Mouse (Mus musculus) heart, postnatal 10 days (tissue): ENCODE results near the gene Lypd1. TPM values are rescaled to one million over a fixed set of nuclear protein-coding genes. Genes with fewer than 3 reads are reported as not detected.

Experiments
- total RNA-seq, 2 experiments: library from RNA; stranded (reverse); gene quantifications; 2 replicates each; pipeline ENCODE4 v1.2.3; 2021

Lypd1 gene
- total RNA-seq, 2 experiments from 2014 or later = 0.57 to 0.60 TPM

Other genes with a start within 250 kb of the Lypd1 start
- 1 to 10 TPM in 1 of 2 experiments, under 1 TPM in 1; 0.69 to 1.0 TPM for gene Gpr39, start 236.1 kb downstream of the Lypd1 start, total RNA-seq